Mouse (Mus musculus): ENCODE measurements around the gene Cbfa2t3. TPM values are rescaled to one million over a fixed set of nuclear protein-coding genes. Genes with fewer than 3 reads are reported as not detected.

The Cbfa2t3 gene
- total RNA-seq, 2 experiments from 2014 or later: 8.7 to 13.7 TPM

- no peak for DNase-seq
These were observed 20.0 kb upstream of the Cbfa2t3 start for GRCm38 (mm10) chr8:122718711-122719499.

GRCm38 (mm10) chr8:122717869-122718509 lies 19.1 kb upstream of the Cbfa2t3 start:
- no peak for DNase-seq

GRCm38 (mm10) chr8:122716566-122716965 lies 17.7 kb upstream of the Cbfa2t3 start:
- DNase-seq: no peak

- DNase-seq: no peak
These were observed 14.2 kb upstream of the Cbfa2t3 start for GRCm38 (mm10) chr8:122713157-122713518.

- no peak for DNase-seq
These were observed 13.7 kb upstream of the Cbfa2t3 start for GRCm38 (mm10) chr8:122712411-122713156.

GRCm38 (mm10) chr8:122711891-122712365 lies 13.0 kb upstream of the Cbfa2t3 start:
- DNase-seq: peak; percentile 51 to 69

- no peak for DNase-seq
These were observed 12.6 kb upstream of the Cbfa2t3 start for GRCm38 (mm10) chr8:122711480-122711879.

GRCm38 (mm10) chr8:122709340-122710111 lies 10.6 kb upstream of the Cbfa2t3 start:
- no peak for DNase-seq

- no peak for DNase-seq
These were observed 8.3 kb upstream of the Cbfa2t3 start for GRCm38 (mm10) chr8:122707184-122707583.

GRCm38 (mm10) chr8:122705901-122706561 lies 7.1 kb upstream of the Cbfa2t3 start:
- no peak for DNase-seq

- DNase-seq: no peak
These were observed 5.7 kb upstream of the Cbfa2t3 start for GRCm38 (mm10) chr8:122704612-122705011.

- DNase-seq: no peak
These were observed 4.0 kb upstream of the Cbfa2t3 start for GRCm38 (mm10) chr8:122702957-122703356.

GRCm38 (mm10) chr8:122702301-122702941 lies 3.5 kb upstream of the Cbfa2t3 start:
- DNase-seq: no peak

- DNase-seq: no peak
These were observed 2.7 kb upstream of the Cbfa2t3 start for GRCm38 (mm10) chr8:122701441-122702185.

- no peak for DNase-seq
These were observed 1.7 kb upstream of the Cbfa2t3 start for GRCm38 (mm10) chr8:122700628-122701027.

GRCm38 (mm10) chr8:122698254-122698768 lies 598 bp downstream of the Cbfa2t3 start:
- no peak for DNase-seq

GRCm38 (mm10) chr8:122697586-122697985 lies 1.3 kb downstream of the Cbfa2t3 start:
- DNase-seq: no peak

- peak; percentile 25 to 59 for DNase-seq
These were observed 1.7 kb downstream of the Cbfa2t3 start for GRCm38 (mm10) chr8:122697181-122697581.

- DNase-seq: peak; percentile 18 to 52
These were observed 3.4 kb downstream of the Cbfa2t3 start for GRCm38 (mm10) chr8:122695438-122696042.
